Mouse (Mus musculus) T-helper 17 cell (primary cell): Measurements from ENCODE around the gene H2-T22.
"Not testable (repeated sequence)": the region's sequence is repeated elsewhere in the genome, so short reads cannot be mapped to it uniquely, and the experiment has no call there.

ENCODE experiments used
- in situ Hi-C, 2 experiments: fragments of 300-600 bp; cut with MboI, MseI; formaldehyde crosslinking; loops; 1 replicate in 1 of 2; 2 replicates in 1 of 2; pipeline ENCODE4 v1.15.1; 2025; ENCODE audit warnings: high pct_unique_total_duplicates in 2 of 2

Gene H2-T22

GRCm38 (mm10) chr17:36042610-36043169 is at the start of gene H2-T22, which contains the start of gene Gm6034:
Gene H2-T22 (minus strand): TSS chr17:36042747.
Gene Gm6034 (plus strand): TSS chr17:36042961.
- in situ Hi-C loops = not testable (repeated sequence)

DNA sequence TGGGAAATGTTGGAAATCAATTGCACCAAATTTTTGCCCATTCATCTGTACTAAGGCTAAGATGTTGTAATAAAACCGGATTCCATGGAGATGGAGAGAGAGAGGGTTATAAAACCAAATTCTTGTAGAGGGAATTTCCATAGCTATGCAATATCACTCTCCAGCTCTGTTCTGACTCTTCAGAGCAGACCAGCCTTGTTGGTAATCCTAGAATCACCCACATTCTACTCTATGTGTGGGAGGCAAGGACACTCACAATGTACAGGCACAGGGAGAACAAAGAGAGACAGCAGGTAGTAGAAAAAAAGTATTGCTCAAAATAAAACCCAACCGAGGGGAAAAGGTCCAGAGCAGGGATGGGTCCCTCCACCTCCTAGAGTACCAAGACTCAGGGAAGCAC is 49.4 kb upstream of the H2-T22 start:
- in situ Hi-C loops = loop anchor here in 1 of 2 experiments (5.0 kb wide), 1 partner anchor 85 kb away; no protein-coding TSS in a partner anchor

DNA sequence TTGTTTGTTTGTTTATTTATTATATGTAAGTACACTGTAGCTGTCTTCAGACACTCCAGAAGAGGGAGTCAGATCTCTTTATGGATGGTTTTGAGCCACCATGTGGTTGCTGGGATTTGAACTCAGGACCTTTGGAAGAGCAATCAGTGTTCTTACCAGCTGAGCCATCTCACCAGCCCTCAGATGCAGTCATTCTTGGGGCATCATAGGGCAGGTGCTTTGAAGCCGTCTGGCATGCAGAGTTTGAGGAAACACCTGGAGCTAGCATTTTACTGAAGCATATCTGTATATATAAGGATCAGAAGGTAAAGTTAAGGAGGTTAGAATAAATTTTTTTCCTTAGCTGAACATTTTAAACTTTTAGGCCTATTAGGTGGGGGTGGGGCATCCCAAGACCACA is 43.4 kb upstream of the H2-T22 start:
- in situ Hi-C loops = loop anchor here in 1 of 2 experiments (5.0 kb wide), 1 partner anchor 91 kb away; no protein-coding TSS in a partner anchor

DNA sequence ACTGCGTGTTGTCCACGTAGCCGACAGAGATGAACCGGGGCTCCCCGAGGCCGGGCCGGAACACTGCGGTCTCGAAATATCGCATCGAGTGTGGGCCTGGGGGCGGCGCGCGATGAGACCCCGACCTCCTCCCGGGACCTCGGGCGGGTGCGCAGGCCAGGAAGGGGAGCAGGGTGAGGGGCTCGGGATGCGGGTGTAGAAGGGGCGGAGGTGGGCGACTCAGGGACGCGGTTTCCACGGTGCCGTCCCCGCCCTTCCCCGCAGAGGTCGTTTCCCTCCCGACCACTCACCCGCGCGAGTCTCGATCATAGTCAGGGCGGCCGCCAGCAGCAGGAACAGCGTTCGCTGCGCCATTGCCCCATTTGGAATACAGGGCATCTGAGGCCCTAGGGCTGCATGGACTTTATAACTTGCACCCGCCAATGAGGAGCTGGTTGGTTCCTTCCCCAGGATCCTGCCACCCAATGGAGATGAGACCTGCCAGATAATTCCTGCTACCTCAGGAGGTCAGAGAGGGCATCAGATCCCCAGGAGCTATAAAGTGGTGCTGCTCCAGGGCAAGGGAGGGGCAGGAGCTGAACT is 41.4 kb upstream of the H2-T22 start:
- in situ Hi-C loops = loop anchor here in 1 of 2 experiments (5.0 kb wide), 2 partner anchors 87 to 113 kb away; no protein-coding TSS in a partner anchor

DNA sequence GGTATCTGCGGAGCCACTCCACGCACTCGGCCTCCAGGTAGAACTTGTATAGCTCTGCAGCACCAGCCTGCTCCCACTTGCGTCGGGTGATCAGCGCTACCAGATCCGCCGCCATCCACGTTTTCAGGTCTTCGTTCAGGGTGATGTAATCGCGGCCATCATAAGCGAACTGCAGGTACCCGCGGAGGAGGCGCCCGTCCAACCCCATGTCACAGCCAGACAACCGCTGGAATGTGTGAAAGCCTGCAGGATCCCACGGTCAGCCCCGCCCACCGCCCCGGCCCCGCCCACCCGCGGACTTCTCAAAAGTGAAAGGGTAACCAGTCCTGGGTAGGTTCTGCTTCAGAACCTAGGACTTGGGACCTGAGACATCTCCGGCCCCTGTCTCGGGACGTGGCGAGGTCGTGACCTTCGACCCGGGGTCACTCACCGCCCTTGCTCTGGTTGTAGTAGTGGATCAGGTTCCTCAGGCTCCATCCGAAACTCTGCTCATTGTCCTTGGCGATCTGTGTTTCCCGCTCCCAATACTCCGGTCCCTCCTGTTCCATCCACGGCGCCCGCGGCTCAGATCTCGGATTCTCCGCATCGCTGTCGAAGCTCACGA is 40.8 kb upstream of the H2-T22 start:
- in situ Hi-C loops = loop anchor here in 1 of 2 experiments (5.0 kb wide), 2 partner anchors 86 to 114 kb away; no protein-coding TSS in a partner anchor

GRCm38 (mm10) chr17:36082519-36083232 is 40.1 kb upstream of the H2-T22 start:
- in situ Hi-C loops = loop anchor here in 1 of 2 experiments (5.0 kb wide), 2 partner anchors 85 to 115 kb away; no protein-coding TSS in a partner anchor

- in situ Hi-C loops = loop anchor here in 1 of 2 experiments (5.0 kb wide), 2 partner anchors 85 to 115 kb away; no protein-coding TSS in a partner anchor
Measured at GRCm38 (mm10) chr17:36081901-36082300, 39.4 kb upstream of the H2-T22 start.

DNA sequence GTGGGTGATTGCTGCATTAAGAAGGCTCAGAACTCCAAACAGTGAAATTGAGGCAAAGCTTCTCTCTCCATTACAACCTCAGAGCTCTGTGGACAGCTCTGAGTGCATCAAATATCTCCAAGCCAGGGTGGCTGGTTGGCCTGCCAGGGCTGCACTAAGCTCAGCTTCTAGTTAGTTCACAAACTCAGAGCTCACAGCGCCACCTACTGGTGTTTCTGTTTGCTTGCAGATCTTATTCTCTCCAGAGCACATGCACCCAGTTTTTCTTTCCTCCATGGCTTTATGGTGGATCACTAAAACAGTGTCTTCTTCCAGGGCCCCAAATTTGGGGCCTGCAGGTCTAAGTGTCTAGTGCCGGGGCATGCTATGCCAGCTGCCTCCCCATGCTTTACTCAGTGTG is 18.3 kb upstream of the H2-T22 start:
- in situ Hi-C loops = loop anchor here in 1 of 2 experiments (10.0 kb wide), 1 partner anchor 126 kb away; no protein-coding TSS in a partner anchor

GRCm38 (mm10) chr17:36058362-36058761 is 15.8 kb upstream of the H2-T22 start, which contains the start of gene Gm11127:
Gene Gm11127 (minus strand): TSS chr17:36058371.
- in situ Hi-C loops = not testable (repeated sequence)

GRCm38 (mm10) chr17:36057927-36058326 is 15.4 kb upstream of the H2-T22 start:
- in situ Hi-C loops = not testable (repeated sequence)

GRCm38 (mm10) chr17:36043286-36043685 is 739 bp upstream of the H2-T22 start:
- in situ Hi-C loops = no loop called here

DNA sequence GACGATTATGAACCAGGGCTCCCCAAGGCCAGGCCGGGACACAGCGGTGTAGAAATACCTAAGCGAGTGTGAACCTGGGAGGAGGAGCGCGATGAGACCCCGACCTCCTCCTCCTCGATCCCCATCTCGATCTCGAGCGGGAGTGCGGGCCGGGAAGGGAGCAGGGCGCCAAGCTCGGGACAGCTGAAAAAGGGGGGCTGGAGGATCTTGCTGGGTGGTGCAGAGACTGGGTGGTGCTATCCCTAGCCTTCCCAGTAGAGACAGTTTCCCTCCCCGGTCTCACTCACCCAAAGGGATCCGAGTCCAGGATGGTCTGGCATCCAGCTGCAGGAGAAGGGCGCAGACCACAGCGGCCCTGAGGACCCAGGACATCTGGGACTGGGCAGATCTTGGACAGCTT is 492 bp downstream of the H2-T22 start:
- in situ Hi-C loops = not testable (repeated sequence)

GRCm38 (mm10) chr17:36040604-36041003 is 1.9 kb downstream of the H2-T22 start:
- in situ Hi-C loops = not testable (repeated sequence)

DNA sequence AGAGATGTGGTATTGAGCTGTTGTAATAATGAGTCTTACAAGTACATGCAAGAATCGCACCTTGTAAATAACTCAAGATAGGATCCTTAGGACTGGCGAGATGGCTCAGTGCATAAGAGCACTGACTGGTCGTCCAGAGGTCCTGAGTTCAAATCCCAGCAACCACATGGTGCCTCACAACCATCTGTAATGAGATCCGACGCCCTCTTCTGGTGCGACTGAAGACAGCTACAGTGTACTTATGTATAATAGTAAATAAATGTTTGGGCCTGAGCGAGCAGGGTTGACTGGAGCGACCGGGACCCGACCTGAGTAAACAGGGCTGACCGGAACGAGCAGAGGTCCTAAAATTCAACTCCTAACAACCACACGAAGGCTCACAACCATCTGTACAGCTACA is 6.4 kb downstream of the H2-T22 start:
- in situ Hi-C loops = not testable (repeated sequence)

DNA sequence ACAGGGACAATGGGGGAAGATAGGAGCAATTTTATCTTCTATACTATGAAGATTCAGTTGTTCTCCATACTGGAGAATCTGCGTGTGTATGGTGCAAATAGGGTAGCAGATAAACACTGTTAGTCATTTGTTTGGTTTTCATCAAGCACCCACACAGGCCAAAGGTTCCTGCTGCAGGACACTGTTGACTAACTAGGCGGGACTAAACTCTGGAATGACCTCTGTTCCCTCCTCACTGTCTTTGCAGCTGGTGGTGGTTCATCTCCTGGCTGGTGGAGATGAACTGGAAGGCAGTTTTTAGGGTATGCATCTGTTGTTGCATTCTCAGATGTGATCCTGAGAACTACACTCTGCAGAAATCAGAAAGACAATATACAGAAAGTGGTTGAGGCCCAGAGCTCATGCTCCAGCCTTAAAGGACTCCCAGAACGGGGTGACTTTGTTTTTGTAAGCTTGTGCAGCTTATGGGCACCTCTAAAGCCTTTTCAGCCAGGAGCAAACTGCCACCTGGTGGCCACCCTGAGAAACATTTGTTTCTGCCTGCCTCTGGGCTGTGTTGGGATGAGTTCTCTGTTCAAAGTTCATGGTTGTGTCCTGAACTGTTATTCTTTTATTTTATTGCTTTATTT is 7.4 kb downstream of the H2-T22 start:
- in situ Hi-C loops = not testable (repeated sequence)

- in situ Hi-C loops = loop anchor here (5.0 kb wide), 2 partner anchors 37 to 78 kb away; no protein-coding TSS in a partner anchor
Measured at GRCm38 (mm10) chr17:36034524-36034923, 8.0 kb downstream of the H2-T22 start.

DNA sequence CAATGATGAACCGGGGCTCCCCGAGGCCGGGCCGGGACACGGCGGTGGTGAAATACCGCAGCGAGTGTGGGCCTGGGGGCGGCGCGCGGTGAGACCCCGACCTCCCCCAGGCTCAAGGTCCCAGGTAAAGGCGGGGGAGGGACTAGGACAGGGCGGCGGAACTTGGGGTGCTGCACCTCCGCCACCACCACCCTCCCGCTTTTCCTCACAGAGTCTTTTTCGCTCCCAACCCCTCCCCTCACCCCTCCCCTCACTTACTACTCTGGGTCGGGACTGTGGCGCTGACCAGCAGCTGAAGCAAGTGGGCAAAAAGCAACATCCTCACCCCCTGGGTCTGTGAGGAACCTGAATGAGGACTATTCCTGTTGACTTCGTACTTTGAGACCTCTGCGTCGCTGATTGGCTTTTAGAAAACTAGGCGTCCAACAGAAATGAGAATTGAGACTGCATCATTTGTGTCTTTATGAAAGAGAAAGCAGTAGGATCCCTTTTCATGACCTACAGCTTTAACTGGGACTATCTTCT is 10.1 kb downstream of the H2-T22 start, which contains the start of gene H2-T23:
TSS of gene H2-T23 (minus strand) at position 505 of the 525 bp plus-strand sequence.
- in situ Hi-C loops = loop anchor here (5.0 kb wide), 2 partner anchors 35 to 80 kb away; no protein-coding TSS in a partner anchor

GRCm38 (mm10) chr17:36031583-36032331 is 10.8 kb downstream of the H2-T22 start:
- in situ Hi-C loops = loop anchor here (5.0 kb wide), 2 partner anchors 34 to 81 kb away; no protein-coding TSS in a partner anchor

- in situ Hi-C loops = loop anchor here (5.0 kb wide), 2 partner anchors 34 to 81 kb away; no protein-coding TSS in a partner anchor
Measured at GRCm38 (mm10) chr17:36030703-36031582, 11.6 kb downstream of the H2-T22 start.
